Mouse (Mus musculus) G1E (cell line): ENCODE data around the gene Ttc28.

Experiments used
- CTCF ChIP-seq: IDR thresholded peaks from 2 replicates; pipeline ENCODE4 v1.5.1; 2012; ENCODE audit warnings: low read depth, low read length, inconsistent platforms, mixed read lengths
- POLR2AphosphoS5 ChIP-seq: IDR thresholded peaks from 2 replicates; pipeline ENCODE4 v1.6.1; 2012; ENCODE audit warnings: low read depth, low read length, inconsistent platforms; ENCODE audit not compliant: insufficient replicate concordance
- TAL1 ChIP-seq: conservative IDR thresholded peaks from 2 replicates; pipeline ENCODE4 v1.6.1; 2012; ENCODE audit warnings: low read depth, low read length, inconsistent platforms, mixed read lengths

DNA sequence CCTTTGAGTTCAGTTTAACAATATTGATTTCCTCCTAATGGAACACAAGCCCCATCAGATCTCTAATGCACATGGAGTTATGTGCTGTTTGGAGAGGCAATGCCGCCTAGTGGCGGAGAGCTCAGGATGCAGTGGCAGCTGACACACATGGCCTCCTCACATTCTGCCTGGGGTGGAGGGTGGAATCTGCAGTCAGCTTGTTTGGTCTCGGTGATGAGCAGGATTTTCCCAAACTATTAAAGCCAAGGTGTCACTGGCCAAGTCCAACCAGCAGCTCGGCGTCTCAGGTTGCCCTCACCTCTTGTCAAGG is 329.0 kb downstream of the Ttc28 start:
- no peak for TF ChIP-seq TAL1
- no peak for TF ChIP-seq CTCF
- TF ChIP-seq POLR2AphosphoS5 = no peak
